Mouse (Mus musculus): Measurements from ENCODE around the gene Magi2.
"Not testable (repeated sequence)": the region's sequence is repeated elsewhere in the genome, so short reads cannot be mapped to it uniquely, and the experiment has no call there.

The Magi2 gene

DNA sequence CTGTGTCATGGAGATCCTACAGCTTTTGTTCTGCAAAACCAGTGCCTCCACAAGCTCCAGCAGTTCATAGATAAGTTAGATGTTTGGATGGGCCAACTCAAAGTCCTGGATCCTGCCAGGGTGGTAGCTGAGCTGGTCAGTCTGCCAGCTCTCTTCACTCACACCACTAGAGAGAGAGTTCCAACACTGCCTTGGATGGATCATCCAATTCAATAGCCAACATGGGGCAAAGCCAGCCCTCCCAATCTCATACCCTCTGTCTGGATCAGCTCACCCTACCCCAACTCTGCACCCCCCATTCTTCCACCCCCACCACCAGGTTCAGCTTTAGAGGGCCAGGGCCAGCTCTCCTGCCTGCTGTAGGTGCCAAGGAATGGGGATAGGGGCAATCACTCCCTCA lies 235.7 kb downstream of the Magi2 start:
- DNase-seq, result no peak

DNA sequence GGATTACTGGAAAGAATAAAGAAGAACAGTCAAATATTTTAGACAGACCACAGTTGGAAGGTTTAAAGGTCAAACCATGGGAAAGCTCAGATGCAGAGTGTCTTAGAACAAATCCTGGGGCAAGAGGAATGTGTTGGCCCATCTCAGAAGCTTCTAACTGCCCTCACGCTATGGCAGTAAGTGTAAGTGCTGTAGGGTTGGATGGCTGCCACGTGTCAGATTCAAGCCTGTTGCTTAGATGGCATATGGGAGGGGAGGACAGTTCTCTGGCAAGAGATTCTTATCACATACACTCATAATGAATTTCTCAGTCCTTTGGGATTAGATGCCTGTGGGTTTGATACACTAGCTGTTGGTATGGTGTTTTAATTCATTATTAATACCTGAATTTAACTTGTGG lies 238.5 kb downstream of the Magi2 start:
- DNase-seq, result no peak

- no peak for DNase-seq
These were observed 246.1 kb downstream of the Magi2 start for GRCm38 (mm10) chr5:19472851-19473439.

- DNase-seq, result no peak
These were observed 256.1 kb downstream of the Magi2 start for GRCm38 (mm10) chr5:19482981-19483380.

DNA sequence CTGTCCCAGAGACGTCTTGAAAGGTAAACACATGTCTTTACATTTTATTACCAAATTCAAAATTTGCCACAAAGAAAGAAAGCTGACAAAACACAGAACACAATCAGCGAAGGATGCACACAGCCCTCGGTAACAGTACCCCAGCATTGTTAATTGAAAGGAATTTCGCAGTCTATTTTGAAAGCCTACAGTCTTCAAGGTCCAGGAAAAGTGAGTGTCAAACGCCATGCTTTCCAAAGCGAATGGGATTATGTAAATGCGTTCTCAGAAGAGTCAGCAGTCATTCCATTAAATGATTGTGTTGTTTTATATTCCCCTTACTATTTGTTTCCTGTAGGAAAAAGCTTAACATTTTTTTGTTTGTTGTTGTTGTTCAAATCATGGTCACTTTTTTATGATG lies 261.1 kb downstream of the Magi2 start:
- DNase-seq, result no peak

DNA sequence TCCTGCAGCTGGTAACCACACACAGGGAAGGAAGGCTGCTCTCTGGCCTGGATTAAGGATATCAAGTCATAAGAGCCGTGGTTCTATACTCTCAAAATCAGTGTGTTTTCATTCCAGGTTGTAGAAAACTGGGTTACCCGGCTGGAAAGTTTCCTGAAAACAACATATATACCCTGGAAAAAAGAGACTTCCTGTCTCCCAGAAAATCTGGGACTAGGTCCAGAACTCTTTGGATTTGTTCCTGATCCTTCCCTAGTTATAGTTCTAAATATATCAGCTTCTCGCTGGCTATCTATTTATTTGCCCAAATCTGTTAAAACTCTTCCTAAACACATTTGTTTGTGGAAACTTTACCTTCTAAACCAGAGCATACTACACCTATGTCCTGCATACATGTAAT lies 274.2 kb downstream of the Magi2 start:
- no peak for DNase-seq

- no peak for DNase-seq
These were observed 295.3 kb downstream of the Magi2 start for GRCm38 (mm10) chr5:19522168-19522567.

DNA sequence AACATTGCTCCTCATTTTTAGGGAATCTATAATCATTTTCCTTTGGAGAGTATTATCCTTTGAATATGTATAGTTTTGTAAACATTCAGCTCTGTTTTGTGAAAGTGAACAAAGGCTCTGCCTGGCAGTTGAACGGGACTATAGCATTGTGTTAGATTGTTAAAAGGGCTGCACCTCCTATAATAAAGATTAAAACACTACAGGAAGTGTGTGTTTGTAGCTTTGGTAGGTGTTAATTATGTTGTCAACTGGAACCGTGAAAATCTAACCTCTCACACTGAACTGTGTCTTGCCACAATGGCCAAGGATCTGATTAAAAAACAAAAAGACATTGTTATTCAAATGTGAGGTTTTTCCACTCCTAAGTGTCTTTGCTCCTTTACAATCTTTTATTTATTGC lies 312.5 kb downstream of the Magi2 start:
- no peak for DNase-seq

GRCm38 (mm10) chr5:19546424-19546823 lies 319.6 kb downstream of the Magi2 start:
- no peak for DNase-seq

DNA sequence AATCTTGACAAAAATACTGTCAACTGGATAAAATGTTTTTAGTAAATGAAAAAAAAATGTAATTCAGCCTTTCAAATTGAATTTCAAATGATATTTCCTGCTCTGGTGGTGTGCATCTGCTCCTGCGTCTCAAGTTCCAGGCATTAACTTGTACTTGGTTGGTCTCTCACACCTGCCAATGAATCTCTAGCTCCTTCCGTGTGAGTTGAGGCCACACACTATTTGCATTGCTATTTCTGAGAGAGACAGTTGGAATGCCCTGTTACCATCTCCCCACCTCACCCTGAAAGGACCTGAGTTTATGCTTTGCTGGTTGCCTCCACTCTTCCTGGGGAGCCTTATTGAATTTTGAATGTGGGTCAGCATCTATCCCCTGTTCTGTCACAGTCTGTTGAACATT lies 320.1 kb downstream of the Magi2 start:
- no peak for DNase-seq

DNA sequence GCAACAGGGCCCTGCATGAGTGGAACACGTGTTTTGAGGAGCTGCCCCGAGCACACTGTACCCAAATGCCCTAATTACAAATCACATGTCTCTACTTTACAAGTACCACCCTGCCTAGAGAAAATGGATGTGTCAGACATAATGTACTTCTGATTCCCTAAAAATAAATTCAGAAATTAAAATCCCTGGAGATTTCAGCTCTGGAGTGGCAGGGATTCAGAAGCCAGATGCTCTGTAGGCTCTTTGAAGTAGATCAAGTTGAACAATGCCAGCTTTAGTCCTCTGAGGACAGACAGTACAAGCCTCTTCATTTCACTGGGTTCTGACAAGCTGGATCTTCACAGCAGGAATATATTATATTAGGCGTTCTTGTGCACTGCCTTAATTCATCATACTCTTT lies 326.7 kb downstream of the Magi2 start:
- DNase-seq, result no peak

- DNase-seq, result no peak
These were observed 338.8 kb downstream of the Magi2 start for GRCm38 (mm10) chr5:19565636-19566035.

DNA sequence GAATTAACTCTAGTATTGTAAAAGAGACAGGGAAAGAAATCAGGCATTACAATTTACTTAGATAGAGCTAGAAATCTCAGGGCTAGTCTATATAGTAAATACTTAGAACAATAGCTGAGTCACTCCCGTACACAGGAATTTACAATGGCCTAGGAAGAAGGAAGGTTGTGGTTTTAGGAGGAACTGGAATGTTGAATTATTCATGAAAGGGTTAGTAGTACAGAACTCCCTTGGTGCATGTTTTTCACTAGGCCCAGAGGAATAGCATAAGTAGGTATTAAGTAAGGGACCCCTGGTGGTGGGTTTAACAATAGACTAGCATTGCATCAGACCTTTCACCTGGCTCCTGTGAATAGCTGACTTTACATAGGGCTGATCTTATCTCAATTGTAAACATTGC lies 339.3 kb downstream of the Magi2 start:
- DNase-seq, result not testable (repeated sequence)

- DNase-seq, result no peak
These were observed 380.9 kb downstream of the Magi2 start for GRCm38 (mm10) chr5:19607700-19608099.

DNA sequence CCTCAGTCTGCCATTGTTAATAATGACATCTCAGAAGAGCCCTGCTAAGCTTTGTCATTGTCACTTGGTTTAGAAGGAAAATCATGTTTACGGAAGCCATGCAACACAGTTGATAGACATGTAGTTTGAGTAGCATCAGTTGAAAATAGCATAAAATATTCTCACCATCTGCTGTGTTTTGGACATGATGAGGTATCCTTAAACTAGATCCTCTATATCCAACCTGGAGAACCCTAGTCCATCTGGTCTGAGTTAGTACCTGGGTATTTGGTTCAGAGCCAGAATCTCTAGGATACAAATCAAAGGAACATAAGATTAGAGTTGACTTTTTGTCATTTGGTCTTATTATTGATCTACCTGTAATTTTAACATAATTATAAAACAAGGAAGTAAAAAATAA lies 385.0 kb downstream of the Magi2 start:
- DNase-seq, result no peak

DNA sequence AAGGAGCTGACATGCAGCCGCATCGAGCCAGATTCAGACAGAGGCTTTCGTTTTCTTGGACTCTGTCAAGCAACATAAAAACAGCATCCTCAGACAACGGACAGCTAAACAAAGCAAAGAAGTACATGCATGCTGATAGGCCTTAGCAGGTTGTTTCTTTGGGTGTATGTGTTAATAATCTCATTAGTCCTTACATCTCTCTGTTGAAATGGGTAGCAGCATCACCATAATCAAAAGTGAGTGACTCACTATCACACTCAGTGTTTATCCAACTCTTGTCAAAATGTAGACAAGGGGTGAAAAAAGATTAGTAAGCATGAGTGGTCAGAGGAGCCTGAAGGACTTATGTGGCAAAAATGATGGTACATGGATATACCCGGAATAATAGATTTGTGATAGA lies 394.8 kb downstream of the Magi2 start:
- no peak for DNase-seq

GRCm38 (mm10) chr5:19633976-19634375 lies 407.1 kb downstream of the Magi2 start:
- DNase-seq, result no peak

DNA sequence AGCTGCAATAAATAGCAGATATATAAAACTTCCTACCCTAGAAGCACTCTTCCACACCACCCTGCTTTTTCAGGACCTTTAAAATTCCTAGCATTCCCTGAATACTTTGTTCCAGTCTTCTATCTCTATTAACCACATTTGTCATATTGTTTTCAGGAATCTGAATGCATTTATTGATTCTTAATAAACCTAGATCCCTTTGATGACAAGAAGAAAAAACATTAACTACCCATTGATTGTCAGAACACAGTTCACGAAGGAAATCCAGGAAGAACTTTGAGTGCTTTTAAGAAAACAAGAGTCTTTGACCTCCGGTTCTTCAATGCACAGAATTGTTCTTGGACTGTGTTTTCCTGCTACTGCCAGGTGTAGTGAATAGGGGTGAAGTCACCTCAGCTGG lies 411.0 kb downstream of the Magi2 start:
- DNase-seq, result no peak

DNA sequence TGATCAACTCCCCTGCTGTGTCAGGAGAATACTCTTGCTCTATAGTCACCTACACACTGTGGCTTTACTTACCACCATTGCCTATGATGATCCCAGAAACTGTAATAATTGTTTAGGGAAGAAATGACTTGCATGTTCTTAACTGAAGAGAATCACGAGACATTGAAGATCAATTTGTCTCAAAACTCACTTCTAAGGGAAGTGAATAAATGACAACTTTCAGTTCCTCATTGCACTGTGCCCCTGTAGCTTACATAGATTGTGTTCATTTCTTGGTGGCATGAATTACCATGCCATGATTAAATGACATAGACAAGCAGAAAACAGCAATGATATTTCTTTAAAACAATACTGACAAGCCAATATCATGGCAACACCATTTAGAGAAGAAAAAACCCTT lies 429.1 kb downstream of the Magi2 start:
- DNase-seq, result no peak

DNA sequence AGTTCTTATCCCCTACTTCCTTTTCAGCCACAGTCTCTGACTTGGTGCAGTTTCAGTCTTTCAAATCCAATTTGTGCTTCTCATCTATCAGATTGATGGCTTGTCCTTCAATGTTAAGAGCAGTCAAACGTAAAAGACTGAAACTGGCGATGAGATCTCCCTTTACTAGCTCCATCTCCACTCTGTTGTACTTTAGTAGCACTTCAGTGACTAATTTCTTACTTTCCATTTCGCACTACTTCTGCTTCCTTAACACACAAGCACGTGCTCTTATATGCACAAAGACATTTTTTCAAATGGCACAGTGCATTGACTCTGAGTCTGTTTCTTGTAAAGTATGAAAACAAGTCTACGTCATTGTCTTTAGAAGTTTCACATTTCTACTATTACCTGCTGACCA lies 439.6 kb downstream of the Magi2 start:
- DNase-seq, result no peak

DNA sequence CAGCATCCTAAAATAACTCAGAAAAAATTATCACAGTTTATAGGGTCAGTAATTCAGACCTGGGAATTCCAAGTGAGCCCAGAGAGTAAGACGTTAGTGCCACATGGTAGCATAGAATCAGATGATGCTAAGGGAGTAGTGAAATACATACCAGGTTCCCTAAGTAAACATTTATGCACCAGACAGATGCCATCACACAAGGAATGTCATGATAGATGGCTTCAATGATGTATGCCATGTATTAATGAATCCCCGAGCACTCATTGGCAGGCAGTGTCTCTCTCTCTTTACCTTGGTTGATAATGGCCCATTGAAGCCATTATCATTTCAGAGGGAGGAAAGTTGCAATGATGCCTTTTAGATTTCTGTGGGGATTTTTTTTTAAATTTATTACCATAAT lies 490.5 kb downstream of the Magi2 start:
- DNase-seq, result no peak

- no peak for DNase-seq
These were observed 499.4 kb downstream of the Magi2 start for GRCm38 (mm10) chr5:19726277-19726676.

DNA sequence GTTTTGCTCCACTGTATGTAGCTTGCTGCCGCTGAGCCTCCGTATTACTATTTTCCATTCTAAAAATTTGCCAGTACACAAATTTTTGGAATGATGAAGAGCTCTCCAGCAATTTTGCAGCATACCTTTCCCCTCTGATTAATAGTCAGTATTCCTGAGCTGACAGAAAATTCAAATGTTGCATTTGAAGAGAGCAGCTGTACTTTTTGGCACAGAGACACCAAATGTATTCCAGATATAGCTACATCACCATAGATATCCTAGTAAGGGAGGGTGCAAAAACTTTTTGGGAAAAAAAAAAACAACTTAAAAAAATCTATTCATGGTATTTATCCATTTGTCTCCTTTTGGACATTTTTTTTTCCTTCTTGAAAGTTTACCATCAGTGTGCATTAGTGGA lies 518.5 kb downstream of the Magi2 start:
- no peak for DNase-seq

GRCm38 (mm10) chr5:19745916-19746315 lies 519.1 kb downstream of the Magi2 start:
- DNase-seq, result no peak

DNA sequence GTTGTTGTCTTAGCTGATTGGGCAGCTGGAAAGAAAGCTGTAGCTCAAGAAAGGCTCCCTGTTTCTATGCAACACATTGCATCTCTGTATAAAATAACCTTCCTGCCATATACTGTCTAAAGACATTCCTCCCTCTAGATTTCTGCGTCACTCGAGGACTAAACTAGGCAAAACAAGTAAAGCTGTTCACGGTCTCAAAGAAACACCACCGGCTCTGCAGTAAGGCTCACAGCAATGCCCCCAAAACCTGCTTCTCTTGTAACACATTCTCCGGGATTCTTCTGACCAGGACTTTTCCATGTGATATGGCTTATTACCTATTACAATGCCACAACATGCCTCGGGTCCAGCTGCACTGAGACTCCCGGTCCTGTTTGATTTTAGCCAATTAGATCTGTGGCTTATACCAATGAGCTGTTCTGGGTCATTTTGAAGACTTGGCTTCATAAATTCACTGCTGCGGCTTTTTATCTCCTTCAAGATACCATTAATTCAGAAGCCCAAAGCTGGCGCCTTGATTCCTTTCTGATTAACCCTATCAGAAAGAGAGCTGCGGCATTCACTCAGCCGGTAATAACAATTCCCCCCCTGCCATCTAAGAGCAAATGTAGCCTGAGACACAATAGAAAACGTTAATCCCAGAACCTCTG lies 520.2 kb downstream of the Magi2 start:
- DNase-seq, result peak; percentile 36
